Mouse (Mus musculus) heart, postnatal 25 days (tissue): ENCODE measurements at regions not wholly inside any gene's neighbourhood (a gene's known extent, or its start where the extent isn't known, plus 50 kb on each side); places are given as distances from the start of the nearest gene placed in this dataset.

ENCODE experiments used
- DNase-seq: peaks from one replicate; pipeline ENCODE4 v3.0.0; 2022; ENCODE audit warnings: low spot score
- intact Hi-C: fragments of 180-260 bp; cut with DNase I; formaldehyde crosslinking; loops from one replicate; pipeline ENCODE4 v1.15.1; 2025

- intact Hi-C loops, result no loop called here
- no peak for DNase-seq
These were observed 55.1 kb upstream of the Xpr1 start for GRCm38 (mm10) chr1:155472112-155472955.

GRCm38 (mm10) chr1:155472956-155473646 lies 55.9 kb upstream of the Xpr1 start:
- no peak for DNase-seq
- intact Hi-C loops, result no loop called here

- intact Hi-C loops, result no loop called here
- no peak for DNase-seq
These were observed 57.8 kb upstream of the Xpr1 start for GRCm38 (mm10) chr1:155474973-155475372.

GRCm38 (mm10) chr1:155476237-155476636 lies 59.0 kb upstream of the Xpr1 start:
- DNase-seq, result no peak
- intact Hi-C loops, result no loop called here

- intact Hi-C loops, result no loop called here
- DNase-seq, result no peak
These were observed 64.9 kb upstream of the Xpr1 start for GRCm38 (mm10) chr1:155482148-155482547.

DNA sequence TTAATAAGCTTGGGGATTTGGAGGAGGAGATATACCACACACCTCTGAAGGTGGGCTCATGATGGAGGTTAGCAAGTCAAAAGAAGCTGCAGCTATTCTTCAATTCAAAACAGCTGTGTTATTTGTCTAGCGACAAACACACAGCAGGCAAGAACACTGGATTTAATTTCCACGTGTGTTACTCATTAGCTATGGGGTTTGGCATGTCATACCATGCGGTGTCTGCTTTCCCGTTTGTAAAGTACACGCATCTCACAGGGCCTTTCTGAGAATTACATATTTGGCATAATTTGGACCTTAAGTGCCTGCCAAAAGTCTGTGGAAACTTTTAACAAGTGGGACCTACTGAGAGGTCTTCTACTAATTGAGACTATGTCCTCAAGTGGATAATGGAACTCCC lies 65.5 kb upstream of the Xpr1 start:
- no peak for DNase-seq
- intact Hi-C loops, result no loop called here

DNA sequence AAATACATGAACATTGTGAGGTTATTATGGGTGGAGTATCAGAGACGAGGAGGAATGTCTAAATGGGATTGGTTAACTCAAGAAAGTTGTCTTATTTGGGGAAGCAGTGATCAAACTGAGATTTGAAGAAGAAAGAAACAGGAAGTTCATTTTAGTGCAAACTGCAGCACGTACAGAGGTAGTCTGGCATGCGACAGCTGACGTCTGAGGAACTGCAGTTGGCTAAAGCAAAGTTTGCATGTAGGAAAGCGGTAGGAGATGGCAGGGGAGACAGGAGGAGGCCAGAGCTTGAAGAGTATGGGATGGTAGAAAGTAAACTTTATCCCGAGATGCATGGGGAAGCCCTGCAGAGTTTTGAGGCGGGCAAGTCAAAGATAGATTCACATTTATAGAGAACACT lies 66.5 kb upstream of the Xpr1 start:
- no peak for DNase-seq
- intact Hi-C loops, result no loop called here

DNA sequence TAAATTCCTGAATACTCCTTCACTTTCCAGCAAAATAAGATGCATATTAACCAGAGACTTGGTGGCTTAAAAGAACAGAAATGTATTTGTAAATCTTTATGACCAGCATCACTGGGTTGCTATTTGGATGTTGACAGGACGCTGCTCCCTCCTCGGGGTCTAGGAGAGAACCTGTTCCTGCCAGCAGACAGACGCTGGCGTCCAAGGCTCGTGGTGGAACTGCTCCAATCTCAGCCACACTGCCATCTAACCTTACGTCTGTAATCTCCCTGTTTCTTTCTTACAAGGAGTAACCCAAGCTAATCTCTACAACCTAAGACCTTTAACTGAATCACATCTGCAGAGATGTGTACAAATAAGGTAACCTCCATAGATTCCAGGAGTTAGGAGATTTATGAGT lies 70.1 kb upstream of the Acbd6 start:
- DNase-seq, result no peak
- intact Hi-C loops, result no loop called here

- peak; percentile 9 for DNase-seq
- intact Hi-C loops, result no loop called here
These were observed 68.8 kb upstream of the Acbd6 start for GRCm38 (mm10) chr1:155488966-155489661.

DNA sequence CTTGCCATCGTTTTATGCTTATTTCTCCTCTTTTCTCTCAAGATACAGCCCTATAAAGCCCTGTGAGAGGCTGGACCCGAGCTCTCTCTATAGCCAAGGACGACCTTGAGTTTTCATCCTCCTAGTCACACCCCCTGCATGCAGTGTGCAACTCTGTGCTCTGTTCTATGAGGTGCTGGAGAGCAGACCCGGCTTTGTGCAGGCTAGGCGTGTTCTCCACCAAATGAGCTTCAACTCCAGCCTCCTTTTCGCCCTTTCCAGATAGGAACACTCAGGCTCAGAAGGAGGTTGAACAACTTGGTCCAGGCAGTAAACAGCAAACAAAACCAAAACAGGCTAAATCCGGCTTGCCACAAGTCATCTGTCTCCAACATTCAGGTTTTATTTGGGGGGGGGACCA lies 67.8 kb upstream of the Acbd6 start:
- intact Hi-C loops, result no loop called here
- no peak for DNase-seq

DNA sequence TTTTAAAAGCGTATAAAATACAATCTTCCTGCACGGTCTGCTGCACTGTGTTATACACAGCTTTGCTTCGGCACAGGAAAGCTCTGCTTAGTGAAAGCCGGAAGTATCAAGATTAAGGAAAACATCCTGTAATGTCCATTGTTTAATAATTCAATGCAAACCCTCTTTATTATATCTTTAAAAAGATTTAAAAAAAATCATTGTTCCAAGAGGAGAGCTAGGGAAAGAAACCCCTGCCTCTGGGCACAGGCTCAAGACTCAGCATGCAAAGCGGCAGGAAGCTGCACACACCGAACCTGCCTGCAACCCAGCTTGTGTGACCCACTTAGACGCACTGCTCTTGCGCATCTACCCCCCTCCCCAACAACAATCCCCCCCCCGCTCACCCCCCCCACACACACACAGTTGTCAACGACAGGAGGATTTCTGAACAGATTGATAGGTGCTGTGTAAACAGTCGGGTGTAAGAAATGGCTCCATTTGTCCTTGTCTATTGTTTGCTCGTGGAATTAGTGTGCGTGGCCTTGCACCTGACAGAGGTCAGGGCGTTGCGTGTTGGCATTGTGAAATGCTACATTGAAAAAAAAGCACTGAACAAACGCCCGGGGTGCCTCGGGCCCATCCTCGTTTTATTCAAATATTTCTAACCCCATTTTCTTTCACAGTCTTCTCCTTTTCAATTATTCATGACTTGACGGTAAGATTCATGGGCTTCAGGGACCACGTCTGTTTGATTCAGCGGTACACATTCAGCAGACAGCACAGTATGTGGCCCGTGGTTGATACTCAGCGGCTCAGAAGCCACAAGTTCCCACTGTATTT lies 66.5 kb upstream of the Acbd6 start:
- intact Hi-C loops, result no loop called here
- DNase-seq, result no peak

DNA sequence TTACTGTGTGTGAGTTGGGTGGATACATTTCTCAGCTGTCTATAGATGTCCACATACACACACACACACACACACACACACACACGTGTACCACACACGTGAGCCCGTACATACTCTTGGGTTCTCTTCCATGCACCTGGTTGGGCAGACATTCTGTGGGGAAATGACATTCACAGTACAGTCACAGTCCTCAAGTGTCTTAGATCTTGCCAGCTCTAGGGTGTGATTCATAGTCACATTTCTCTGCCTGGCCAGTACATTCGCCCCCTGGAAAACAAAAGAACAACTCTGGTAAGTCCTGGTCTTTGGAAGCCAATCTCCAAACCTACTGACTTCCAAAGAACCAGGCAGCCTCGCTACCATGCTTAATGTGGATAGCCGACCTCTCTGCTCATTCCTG lies 64.6 kb upstream of the Acbd6 start:
- intact Hi-C loops, result no loop called here
- no peak for DNase-seq

DNA sequence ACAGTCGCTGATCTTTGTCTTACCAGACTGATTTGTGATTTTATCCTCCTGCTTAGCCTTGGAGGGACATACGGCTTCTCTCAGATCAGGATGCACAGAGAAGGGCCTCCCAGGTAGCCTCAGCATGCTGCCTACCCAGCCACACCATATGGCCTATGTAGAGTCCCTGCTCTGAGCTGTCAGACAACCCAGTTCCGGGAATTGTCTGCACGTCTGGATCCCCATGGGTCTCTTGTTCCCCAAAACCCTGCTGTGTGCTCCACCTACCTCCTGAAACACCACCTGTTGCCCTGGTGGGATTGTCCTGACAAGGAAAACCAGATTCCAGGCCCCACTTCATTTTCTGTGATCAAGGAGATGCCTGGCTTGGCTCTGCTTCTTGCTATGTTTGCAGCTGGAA lies 64.1 kb upstream of the Acbd6 start:
- DNase-seq, result no peak
- intact Hi-C loops, result no loop called here

DNA sequence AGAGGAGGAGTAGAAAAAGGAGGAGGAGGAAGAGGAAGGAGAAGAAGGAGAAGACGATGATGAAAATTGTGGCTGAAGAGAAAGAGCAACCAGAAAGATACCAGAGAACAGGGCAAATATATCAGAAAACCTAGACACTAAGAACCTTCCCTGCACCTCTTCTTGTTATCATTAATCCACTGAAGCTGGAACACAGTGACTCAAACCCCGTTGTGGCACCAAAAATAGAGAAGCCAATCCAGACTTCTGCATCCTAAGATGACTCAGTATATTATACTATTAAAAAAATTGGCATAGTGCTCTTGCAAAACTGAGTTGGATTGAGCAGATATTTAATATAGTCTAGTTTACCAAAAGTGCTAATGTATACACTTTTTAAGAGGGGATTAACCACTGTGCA lies 63.6 kb upstream of the Acbd6 start:
- DNase-seq, result no peak
- intact Hi-C loops, result no loop called here

DNA sequence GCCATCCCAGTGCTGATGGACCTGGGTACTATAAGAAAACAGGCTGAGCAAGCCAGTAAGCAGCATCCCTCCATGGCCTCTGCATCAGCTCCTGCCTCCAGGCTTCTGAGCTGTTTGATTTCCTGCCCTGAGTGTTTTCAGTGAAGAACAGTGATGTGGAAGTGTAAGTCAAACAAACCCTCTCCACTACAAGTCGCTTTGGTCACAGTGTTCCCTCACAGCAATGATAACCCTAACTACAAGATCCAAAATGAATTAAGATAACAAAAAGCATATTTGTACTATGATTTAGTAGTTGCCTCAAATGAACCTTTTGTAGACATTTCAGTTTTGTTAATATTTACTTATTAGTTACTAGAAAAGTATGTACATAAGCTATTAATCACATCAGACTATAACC lies 58.2 kb upstream of the Acbd6 start:
- no peak for DNase-seq
- intact Hi-C loops, result no loop called here

GRCm38 (mm10) chr1:155502867-155503266 lies 55.1 kb upstream of the Acbd6 start:
- no peak for DNase-seq
- intact Hi-C loops, result no loop called here

DNA sequence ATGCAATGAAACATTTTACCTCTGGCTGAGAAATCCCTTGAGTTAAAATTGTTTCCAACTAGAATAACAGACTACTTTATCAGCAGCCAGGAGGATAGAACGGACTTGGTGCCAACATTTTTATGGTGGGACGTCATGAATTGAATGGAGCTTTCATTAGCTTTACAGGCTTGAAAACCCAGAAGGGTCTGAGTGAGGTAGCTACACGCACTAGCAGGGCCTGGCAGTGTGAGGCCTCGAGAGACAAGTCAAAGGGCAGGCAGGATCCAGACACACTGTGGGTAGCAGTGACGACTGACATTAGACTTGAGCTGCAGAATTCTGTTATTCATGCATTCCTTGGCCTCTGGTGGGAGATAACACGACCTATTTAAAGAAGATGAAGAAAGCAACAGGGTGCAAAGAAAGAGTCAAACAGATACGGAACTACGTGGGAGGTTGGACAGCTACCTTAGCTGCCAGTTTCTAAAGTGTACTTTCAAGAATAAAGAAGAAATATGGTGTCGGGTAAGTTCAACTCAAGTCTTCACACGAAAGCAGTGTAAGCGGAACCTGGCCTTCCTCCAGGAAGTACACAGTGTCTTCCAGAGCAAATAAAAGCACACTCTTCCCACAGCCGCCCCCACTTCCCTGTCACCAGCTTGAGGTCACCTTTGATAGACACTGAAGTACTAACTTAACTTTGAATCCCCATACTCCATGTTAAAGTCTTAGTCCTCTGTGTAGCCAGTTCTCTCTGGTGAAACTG lies 53.2 kb upstream of the Acbd6 start:
- intact Hi-C loops, result no loop called here
- peak; percentile 20 for DNase-seq

DNA sequence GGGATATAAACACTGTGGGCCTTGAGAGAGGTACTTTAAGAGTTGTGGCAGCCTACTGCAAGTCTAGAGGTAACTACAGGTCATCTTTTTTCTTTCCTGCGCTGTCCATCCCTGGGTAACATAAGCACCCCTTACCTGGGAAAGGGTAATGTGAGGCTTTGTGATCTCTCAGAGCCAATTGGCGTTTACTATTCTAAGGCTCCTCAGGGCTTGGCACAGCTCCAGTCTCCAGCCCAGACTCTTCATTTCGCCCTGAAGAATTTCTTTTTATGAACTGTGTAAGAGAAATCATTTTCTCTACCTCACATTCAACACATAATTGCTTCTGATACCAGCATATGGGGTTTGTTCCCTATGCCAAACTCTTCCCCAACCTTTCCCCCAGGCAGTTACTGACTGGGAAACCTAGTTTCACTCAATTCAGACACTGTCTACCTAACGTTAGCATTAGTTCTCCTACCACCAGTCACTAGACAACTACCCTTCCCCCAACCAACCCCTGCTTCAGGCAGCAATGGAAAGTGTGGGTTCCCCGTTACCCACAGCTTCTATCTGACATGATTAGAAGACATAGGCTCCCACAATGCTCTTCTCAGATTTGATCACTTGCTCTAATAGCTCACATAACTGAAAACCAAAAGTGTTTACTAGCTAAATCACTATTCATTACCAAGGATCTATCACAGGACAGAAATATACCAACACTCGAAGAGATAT lies 52.4 kb upstream of the Acbd6 start:
- no peak for DNase-seq
- intact Hi-C loops, result no loop called here
